Mouse (Mus musculus): Measurements from ENCODE around the gene Acss3.

GRCm38 (mm10) chr10:107050489-107050888, 73.0 kb downstream of the Acss3 start:
- TF ChIP-seq CTCF (IDR thresholded peaks at IDR 0.05; ENCODE audit: insufficient read depth, low read depth, low read length): no peak
- no peak for TF ChIP-seq POLR2A (IDR thresholded peaks at IDR 0.05; ENCODE audit: insufficient read depth, low read depth, low read length)

Data from olfactory bulb, adult 2 months (tissue).